Mouse (Mus musculus) limb, embryonic 13.5 days (tissue): ENCODE measurements around the gene Chchd2. TPM values are rescaled to one million over a fixed set of nuclear protein-coding genes. Genes with fewer than 3 reads are reported as not detected.
"Not testable (repeated sequence)": the region's sequence is repeated elsewhere in the genome, so short reads cannot be mapped to it uniquely, and the experiment has no call there.

Source experiments
- ATAC-seq: fragments of 200-750 bp; cut with Nextera tagmentation; 2 replicates; pipeline ENCODE4 v1.8.0; 2017; ENCODE audit warnings: low read depth, moderate number of reproducible peaks, moderate TSS enrichment; ENCODE audit not compliant: low FRiP score
- H3K27ac ChIP-seq: fragments of 300-500 bp; sonication (generic); 2 replicates; pipeline ENCODE4 v1.5.1; 2015; ENCODE audit warnings: inconsistent platforms, mild to moderate bottlenecking, moderate library complexity
- H3K27me3 ChIP-seq: fragments of 300-500 bp; sonication (generic); 2 replicates; pipeline ENCODE4 v1.6.1; 2015; ENCODE audit warnings: mild to moderate bottlenecking, inconsistent platforms
- H3K36me3 ChIP-seq: fragments of 300-500 bp; sonication (generic); 2 replicates; pipeline ENCODE4 v1.6.1; 2015; ENCODE audit warnings: inconsistent platforms, mild to moderate bottlenecking, moderate library complexity
- H3K4me1 ChIP-seq: fragments of 300-500 bp; sonication (generic); 2 replicates; pipeline ENCODE4 v1.6.1; 2015; ENCODE audit warnings: inconsistent platforms
- H3K4me2 ChIP-seq: fragments of 300-500 bp; sonication (generic); replicated peaks from 2 replicates; pipeline ENCODE4 v1.6.1; 2015; ENCODE audit warnings: inconsistent platforms, mild to moderate bottlenecking, moderate library complexity
- H3K4me3 ChIP-seq: fragments of 300-500 bp; sonication (generic); 2 replicates; pipeline ENCODE4 v1.5.1; 2015; ENCODE audit warnings: moderate library complexity, mild to moderate bottlenecking, inconsistent platforms
- H3K9ac ChIP-seq: fragments of 300-500 bp; sonication (generic); 2 replicates; pipeline ENCODE4 v1.6.1; 2015; ENCODE audit warnings: mild to moderate bottlenecking, inconsistent platforms
- H3K9me3 ChIP-seq: fragments of 300-500 bp; sonication (generic); 2 replicates; pipeline ENCODE4 v1.6.1; 2016; ENCODE audit warnings: inconsistent platforms
- WGBS: fragments of 180-500 bp; shearing (Covaris S2); methylation state at CpG from one replicate; pipeline ENCODE4 v1.1.7; 2015; 5-methylcytosine and 5-hydroxymethylcytosine counted together
- polyA plus RNA-seq: library from polyadenylated mRNA; unstranded; fragments of >200 nt; fragmentation: Nextera tagmentation; extraction: Ambion mirVana; gene quantifications from 2 replicates; pipeline ENCODE4 v1.2.1, GENCODE M21; 2015

Chchd2 gene
- 951 and 990 TPM in 2 replicates for polyA plus RNA-seq

DNA sequence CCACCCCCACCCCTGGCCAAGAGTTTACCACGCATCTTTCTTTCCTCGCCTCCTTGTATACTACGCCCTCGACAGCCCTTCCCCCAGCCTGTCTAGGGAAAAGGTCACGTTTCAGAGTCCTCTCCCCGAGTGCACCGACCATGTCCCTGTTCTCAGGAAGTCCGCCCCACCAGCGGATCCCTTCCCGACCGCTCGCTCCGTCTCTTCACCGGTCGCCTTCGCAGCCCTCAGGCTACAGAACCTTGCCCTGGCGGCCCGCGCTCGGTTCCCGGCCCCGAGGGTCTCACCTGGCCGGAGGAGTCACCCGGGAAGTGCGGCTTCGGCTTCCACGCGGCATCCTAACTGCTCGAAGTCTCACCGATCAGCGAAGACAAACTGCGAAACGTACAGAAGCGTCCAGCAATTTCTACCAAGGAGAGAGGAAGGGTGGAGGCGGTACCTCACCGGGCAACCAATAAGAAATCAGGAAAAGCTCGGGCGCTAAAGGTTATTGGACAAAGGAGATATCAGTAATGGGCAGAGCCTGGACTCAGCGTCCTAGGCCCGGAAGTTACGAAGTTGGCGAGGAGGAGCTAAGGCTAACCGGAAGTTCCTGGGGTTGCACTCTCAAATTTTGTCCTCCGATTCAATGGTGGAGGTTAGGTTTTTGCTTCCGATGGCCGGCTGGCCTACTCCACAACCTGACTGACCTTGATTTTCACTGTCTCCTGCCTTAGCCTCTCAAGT lies at the start of gene Chchd2:
Gene Chchd2 (minus strand): TSS at position 560 of the 726 bp plus-strand sequence.
- H3K4me1 ChIP-seq: peaks cover 17% of the 10 kb centered on the region
- peak within 1 kb of the TSS; percentile 91 for H3K4me3 ChIP-seq
- peak within 1 kb of the TSS; percentile 92 for H3K9ac ChIP-seq
- peaks cover 28% of the 10 kb centered on the region for H3K36me3 ChIP-seq
- H3K27me3 ChIP-seq: no peaks in the 10 kb centered on the region
- under 1% methylated on average over 46 of the region's 46 CpGs for WGBS
- H3K9me3 ChIP-seq: no peaks in the 10 kb centered on the region
- ATAC-seq: peak; percentile 100
- H3K4me2 ChIP-seq: peak within 1 kb of the TSS; percentile 79
- peak within 1 kb of the TSS; percentile 89 for H3K27ac ChIP-seq

DNA sequence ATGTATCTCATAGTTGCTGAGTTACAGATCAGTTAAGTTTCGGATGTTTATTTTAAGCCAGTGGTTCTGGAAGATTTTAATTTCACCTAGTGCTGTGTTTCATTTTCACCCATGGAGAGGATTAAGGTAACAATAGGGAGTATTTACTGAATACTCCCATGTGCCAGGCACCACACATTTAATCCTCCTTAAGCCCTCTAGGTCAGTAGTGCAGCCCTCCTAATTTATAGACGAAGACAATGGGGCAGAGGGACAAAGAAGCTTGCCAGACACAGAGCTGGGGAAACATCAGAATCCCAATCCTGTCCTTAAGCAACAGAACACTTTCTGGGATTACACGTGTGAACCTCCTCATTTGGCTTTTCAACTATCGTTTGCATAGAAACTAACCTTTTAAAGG lies 49.7 kb upstream of the Chchd2 start:
- Histone ChIP-seq H3K4me1 (no peaks in the 10 kb centered on the region), H3K27ac (no peak overlapping the region)
- ATAC-seq: no peak

DNA sequence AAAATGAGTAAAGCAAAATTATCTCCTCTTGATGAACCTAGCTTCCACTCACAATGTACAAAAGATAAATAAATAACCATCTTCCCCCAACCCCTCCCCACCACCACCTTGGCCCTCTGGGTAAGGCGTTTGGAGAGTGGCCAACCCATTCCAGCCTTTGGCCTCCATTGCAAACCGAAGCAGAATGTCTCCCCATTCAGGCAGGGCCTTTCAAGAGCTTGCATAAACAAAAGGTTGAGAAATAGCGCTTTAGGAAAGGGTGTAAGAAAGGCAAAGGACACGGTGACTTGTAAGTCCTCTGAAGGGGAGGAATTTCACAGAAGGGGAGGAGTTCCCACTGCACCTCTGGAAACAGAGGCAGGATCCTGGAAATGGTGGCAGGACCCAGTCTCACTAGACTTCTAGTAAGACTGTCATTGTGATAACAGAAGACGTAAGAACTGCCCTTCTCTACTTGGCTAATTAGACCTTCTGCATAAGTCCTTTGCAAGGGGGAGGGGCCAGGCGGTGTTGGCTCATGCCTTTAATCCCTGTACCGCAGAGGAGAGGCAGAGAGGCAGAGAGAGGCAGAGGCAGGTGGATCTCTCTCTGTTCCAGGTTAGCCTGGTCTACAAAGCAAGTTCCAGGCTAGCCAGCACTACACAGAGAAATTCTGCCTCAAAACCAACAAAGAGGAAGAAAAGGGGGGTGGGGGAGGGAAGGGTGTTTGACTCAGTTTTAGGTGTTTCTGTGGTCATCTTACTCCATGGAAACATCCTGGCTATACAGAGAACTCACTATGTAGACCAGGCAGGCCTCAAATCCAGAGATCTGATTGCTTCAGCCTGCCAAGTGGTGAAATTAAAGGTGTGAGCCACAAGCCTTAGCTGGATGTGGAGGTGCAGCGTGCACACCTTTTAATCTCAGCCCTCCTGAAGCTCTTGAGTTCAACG lies 42.9 kb upstream of the Chchd2 start:
- Histone ChIP-seq H3K4me2 (no peak overlapping the region), H3K27me3 (no peaks in the 10 kb centered on the region), H3K9me3 (no peaks in the 10 kb centered on the region), H3K36me3 (no peaks in the 10 kb centered on the region), H3K9ac (no peak overlapping the region), H3K4me1 (no peaks in the 10 kb centered on the region), H3K4me3 (no peak overlapping the region), H3K27ac (no peak overlapping the region)
- WGBS: 49% methylated on average over 9 of the region's 9 CpGs
- no peak for ATAC-seq

More for the DNA sequence above, 49.7 kb upstream of the Chchd2 start:
- no peaks in the 10 kb centered on the region for H3K27me3 ChIP-seq
- H3K4me2 ChIP-seq: no peak overlapping the region
- H3K9ac ChIP-seq: no peak overlapping the region
- no peaks in the 10 kb centered on the region for H3K9me3 ChIP-seq
- H3K36me3 ChIP-seq: no peaks in the 10 kb centered on the region
- WGBS: 46% methylated on average over 4 of the region's 4 CpGs
- H3K4me3 ChIP-seq: no peak overlapping the region

DNA sequence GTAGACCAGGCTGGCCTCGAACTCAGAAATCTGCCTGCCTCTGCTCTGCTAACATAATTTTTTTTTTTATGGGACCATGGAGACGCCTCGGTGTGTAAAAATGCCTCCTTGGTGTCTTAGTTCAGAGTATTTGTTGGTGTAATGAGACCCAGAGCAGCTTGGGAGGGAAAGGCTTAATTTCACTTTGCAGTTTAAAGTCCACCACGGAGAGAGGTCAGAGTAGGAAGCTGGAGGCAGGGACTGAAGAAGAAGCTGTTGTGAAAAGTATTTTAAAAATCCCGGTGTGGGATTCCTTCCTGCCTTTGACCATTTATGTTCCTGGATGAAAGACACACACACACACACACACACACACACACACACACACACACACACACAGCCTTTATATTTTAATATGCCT lies 38.7 kb upstream of the Chchd2 start:
- no peak for ATAC-seq
- no peaks in the 10 kb centered on the region for H3K4me1 ChIP-seq
- no peak overlapping the region for H3K9ac ChIP-seq
- WGBS: 75% methylated on average over 5 of the region's 5 CpGs
- no peak overlapping the region for H3K4me2 ChIP-seq
- no peaks in the 10 kb centered on the region for H3K9me3 ChIP-seq
- no peaks in the 10 kb centered on the region for H3K36me3 ChIP-seq
- H3K4me3 ChIP-seq: no peak overlapping the region
- H3K27me3 ChIP-seq: no peaks in the 10 kb centered on the region
- H3K27ac ChIP-seq: no peak overlapping the region

DNA sequence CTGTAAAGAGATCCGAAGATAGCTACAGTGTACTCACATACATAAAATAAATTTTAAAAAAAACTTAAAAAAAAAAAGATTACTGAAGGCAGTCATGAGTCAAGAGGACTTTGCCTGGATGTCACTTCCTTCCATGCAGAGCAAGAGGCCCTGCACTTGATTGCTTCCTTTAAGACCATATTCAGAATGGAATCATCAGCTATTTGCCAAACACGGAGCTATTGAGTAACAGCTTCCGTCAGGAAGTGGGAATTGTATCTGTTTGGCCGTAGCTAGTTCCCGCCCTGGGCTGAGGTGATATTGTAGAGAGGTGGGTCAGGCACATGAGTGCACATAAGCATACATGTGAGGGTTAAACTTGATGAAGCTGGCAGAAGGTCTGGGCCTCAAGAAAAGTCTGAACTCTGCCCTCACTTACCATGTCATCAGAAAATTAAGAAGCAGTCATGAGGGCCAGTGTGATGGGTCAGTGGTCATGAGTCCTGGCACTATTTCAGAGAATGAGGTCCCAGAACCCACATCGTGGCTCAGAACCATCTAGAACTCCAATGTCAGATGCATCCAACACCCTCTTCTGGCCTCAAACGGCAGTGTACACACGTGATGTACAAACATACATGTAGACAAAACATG lies 37.7 kb upstream of the Chchd2 start:
- Histone ChIP-seq H3K9me3 (no peaks in the 10 kb centered on the region), H3K27ac (no peak overlapping the region), H3K27me3 (no peaks in the 10 kb centered on the region), H3K4me3 (no peak overlapping the region), H3K9ac (no peak overlapping the region), H3K4me1 (no peaks in the 10 kb centered on the region), H3K4me2 (no peak overlapping the region), H3K36me3 (no peaks in the 10 kb centered on the region)
- no peak for ATAC-seq
- 89% methylated on average over 8 of the region's 8 CpGs for WGBS

DNA sequence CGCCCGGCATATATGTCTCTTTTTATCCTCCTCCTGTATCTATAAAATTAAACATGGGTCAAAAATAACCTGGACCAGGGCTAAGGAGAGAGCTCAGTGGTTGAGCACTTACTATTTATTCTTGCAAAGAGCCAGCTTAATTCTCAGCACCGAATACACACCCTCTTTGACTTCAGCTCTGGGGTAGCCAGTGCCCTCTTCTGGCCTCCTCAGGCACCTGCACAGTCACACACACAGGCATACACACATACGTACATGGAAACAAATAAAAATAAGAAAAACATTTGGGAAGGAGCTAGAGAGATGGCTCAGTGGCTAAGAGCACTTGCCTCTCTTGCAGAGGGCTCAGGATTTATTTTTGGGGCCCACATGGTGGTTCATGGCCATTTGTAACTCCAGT lies 34.7 kb upstream of the Chchd2 start:
- Histone ChIP-seq H3K4me3 (no peak overlapping the region), H3K27me3 (no peaks in the 10 kb centered on the region), H3K36me3 (no peaks in the 10 kb centered on the region), H3K27ac (no peak overlapping the region), H3K4me2 (no peak overlapping the region), H3K9ac (no peak overlapping the region), H3K4me1 (no peaks in the 10 kb centered on the region), H3K9me3 (no peaks in the 10 kb centered on the region)
- ATAC-seq: no peak
- 95% methylated on average over 4 of the region's 4 CpGs for WGBS

DNA sequence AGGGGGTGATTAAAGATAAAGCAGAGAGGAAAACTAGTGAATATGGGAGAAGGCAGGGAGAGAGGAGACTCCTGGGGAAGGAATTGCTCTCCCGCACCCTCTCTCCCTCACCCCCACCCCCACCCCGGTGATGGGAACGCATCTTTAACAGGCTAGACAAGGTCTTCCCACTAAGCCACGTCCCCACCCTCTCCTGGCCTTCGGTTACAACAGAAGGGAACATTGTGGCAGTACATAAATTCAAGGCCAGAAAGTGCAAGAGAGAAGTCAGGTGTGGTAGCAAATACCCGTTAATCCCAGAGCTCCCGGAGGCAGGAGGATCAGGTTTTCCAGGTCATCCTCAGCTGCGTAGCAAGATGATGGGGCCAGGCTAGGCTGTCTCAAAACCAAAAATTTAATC lies 32.0 kb upstream of the Chchd2 start:
- no peak overlapping the region for H3K9ac ChIP-seq
- no peak overlapping the region for H3K27ac ChIP-seq
- no peaks in the 10 kb centered on the region for H3K36me3 ChIP-seq
- no peak overlapping the region for H3K4me3 ChIP-seq
- no peaks in the 10 kb centered on the region for H3K27me3 ChIP-seq
- H3K4me2 ChIP-seq: no peak overlapping the region
- ATAC-seq: no peak
- H3K4me1 ChIP-seq: no peaks in the 10 kb centered on the region
- 54% methylated on average over 8 of the region's 8 CpGs for WGBS
- no peaks in the 10 kb centered on the region for H3K9me3 ChIP-seq

DNA sequence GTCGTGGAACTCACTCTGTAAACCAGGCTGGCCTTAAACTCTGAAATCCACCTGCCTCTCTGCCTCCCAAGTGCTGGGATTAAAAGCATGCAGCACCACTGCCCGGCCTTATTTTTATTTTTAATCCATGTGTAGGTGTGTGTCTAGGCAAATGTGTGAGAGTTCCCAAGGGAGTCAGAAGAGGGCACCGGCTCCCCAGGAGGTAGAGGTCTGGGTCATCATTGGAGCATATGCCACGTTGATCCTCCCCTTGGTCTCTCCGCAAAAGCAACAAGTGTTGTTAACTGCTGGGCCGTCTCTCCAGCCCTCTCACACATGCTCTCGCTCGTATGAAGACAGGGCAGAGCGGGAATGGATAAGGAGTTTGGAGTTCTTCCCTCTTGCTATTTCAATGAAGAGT lies 31.5 kb upstream of the Chchd2 start:
- no peaks in the 10 kb centered on the region for H3K9me3 ChIP-seq
- H3K27me3 ChIP-seq: no peaks in the 10 kb centered on the region
- H3K4me2 ChIP-seq: no peak overlapping the region
- H3K4me1 ChIP-seq: no peaks in the 10 kb centered on the region
- no peak overlapping the region for H3K4me3 ChIP-seq
- WGBS: 73% methylated on average over 9 of the region's 9 CpGs
- no peak for ATAC-seq
- no peaks in the 10 kb centered on the region for H3K36me3 ChIP-seq
- H3K27ac ChIP-seq: no peak overlapping the region
- H3K9ac ChIP-seq: no peak overlapping the region

DNA sequence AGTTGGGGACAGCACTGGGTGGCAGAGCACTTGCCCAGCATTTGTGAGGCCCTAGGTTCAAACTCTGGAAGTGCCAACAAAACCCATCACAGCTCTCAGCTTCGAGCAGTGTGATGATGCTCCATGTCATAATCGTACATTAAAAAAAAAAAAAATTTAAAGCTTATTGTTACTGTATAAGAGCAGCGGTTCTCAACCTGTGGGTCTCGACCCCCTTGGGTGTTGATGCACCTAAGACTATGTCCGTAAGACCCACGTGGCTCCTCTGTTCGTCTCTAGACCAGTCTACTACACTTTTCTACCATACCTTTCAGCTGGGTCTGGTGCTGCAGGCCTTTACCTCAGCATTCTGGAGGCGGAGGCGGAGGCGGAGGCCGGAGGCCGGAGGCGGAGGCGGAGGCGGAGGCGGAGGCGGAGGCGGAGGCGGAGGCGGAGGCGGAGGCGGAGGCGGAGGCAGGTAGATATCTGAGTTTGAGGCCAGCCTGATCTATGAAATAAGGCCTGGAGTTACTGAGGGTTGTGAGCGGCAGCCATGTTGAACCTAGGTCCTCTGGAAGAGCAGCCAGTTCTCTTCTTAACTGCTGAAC lies 30.9 kb upstream of the Chchd2 start:
- ATAC-seq: no peak
- Histone ChIP-seq H3K36me3 (no peaks in the 10 kb centered on the region), H3K9ac (no peak overlapping the region), H3K4me1 (no peaks in the 10 kb centered on the region), H3K4me3 (no peak overlapping the region), H3K4me2 (no peak overlapping the region), H3K9me3 (no peaks in the 10 kb centered on the region), H3K27me3 (no peaks in the 10 kb centered on the region), H3K27ac (no peak overlapping the region)
- WGBS: 90% methylated on average over 24 of the region's 24 CpGs

DNA sequence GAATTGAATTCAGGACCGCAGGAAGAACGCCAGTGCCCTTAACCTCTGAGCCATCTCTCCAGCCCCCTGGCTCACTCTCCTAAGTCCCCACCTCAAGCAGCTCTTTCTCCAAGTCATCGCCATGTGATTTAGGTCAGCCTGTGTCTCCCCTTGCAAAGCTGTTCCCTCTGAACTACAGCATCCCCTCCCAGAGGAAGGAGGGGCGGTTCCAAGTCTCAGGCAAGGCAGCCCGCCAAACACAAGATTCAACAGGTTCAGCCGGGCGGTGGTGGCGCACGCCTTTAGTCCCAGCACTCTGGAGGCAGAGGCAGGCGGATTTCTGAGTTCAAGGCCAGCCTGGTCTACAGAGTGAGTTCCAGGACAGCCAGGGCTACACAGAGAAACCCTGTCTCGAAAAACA lies 28.2 kb upstream of the Chchd2 start:
- not testable (repeated sequence) for H3K4me2 ChIP-seq, H3K27me3 ChIP-seq, H3K36me3 ChIP-seq, H3K27ac ChIP-seq, H3K4me3 ChIP-seq, ATAC-seq, H3K9me3 ChIP-seq, H3K4me1 ChIP-seq, H3K9ac ChIP-seq
- 88% methylated on average over 11 of the region's 11 CpGs for WGBS

DNA sequence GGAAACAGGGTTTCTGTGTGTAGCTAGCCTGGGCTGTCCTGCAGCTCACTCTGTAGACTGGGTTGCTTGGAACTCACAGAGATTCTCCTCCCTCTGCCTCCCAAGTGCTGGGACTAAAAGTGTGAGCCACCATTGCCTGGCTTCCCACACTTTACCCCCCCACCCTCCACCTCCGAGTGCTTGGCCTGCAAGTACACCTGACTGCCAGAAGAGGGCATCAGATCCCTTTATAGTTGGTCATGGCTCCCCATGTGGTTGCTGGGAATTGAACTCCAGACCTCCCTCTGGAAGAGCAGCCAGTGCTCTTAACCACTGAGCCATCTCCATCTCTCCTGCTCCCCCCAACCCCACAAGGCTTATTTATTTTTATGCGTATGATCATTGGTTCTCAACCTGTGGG lies 26.8 kb upstream of the Chchd2 start:
- H3K9ac ChIP-seq: no peak overlapping the region
- no peaks in the 10 kb centered on the region for H3K9me3 ChIP-seq
- H3K27me3 ChIP-seq: no peaks in the 10 kb centered on the region
- no peak for ATAC-seq
- H3K36me3 ChIP-seq: no peaks in the 10 kb centered on the region
- no peak overlapping the region for H3K27ac ChIP-seq
- H3K4me2 ChIP-seq: no peak overlapping the region
- peaks cover 2% of the 10 kb centered on the region; the same call in 1 of the 2 replicates for H3K4me1 ChIP-seq
- no peak overlapping the region for H3K4me3 ChIP-seq
- WGBS: 29% methylated on average over 2 of the region's 2 CpGs
